Mouse (Mus musculus): Measurements from ENCODE around the gene Pitx1. TPM values are rescaled to one million over a fixed set of nuclear protein-coding genes. Genes with fewer than 3 reads are reported as not detected.

Gene Pitx1
- total RNA-seq (2021), result not detected
- long read RNA-seq, result 0 reads

- DNase-seq (ENCODE audit: low spot score in 2 of 2), result no peak
Observed at GRCm38 (mm10) chr13:55836142-55836625, at the start of gene Pitx1. Gene Pitx1, minus strand, starts transcription at chr13:55836192.

- no peak for DNase-seq (ENCODE audit: low spot score in 2 of 2)
Observed at GRCm38 (mm10) chr13:55881431-55882202, 45.6 kb upstream of the Pitx1 start.

- no peak for DNase-seq (ENCODE audit: low spot score in 2 of 2)
Observed at GRCm38 (mm10) chr13:55878353-55878752, 42.4 kb upstream of the Pitx1 start.

GRCm38 (mm10) chr13:55871410-55871809 is 35.4 kb upstream of the Pitx1 start:
- no peak for DNase-seq (ENCODE audit: low spot score in 2 of 2)

- no peak for DNase-seq (ENCODE audit: low spot score in 2 of 2)
Observed at GRCm38 (mm10) chr13:55870001-55870400, 34.0 kb upstream of the Pitx1 start.

- DNase-seq (ENCODE audit: low spot score in 2 of 2), result no peak
Observed at GRCm38 (mm10) chr13:55867540-55868103, 31.6 kb upstream of the Pitx1 start.

- DNase-seq (ENCODE audit: low spot score in 2 of 2), result no peak
Observed at GRCm38 (mm10) chr13:55860483-55860882, 24.5 kb upstream of the Pitx1 start.

- DNase-seq (ENCODE audit: low spot score in 2 of 2), result no peak
Observed at GRCm38 (mm10) chr13:55858463-55858862, 22.5 kb upstream of the Pitx1 start.

- DNase-seq (ENCODE audit: low spot score in 2 of 2), result no peak
Observed at GRCm38 (mm10) chr13:55855793-55856192, 19.8 kb upstream of the Pitx1 start.

- DNase-seq (ENCODE audit: low spot score in 2 of 2), result no peak
Observed at GRCm38 (mm10) chr13:55852205-55852604, 16.2 kb upstream of the Pitx1 start.

GRCm38 (mm10) chr13:55850726-55851125 is 14.7 kb upstream of the Pitx1 start:
- DNase-seq (ENCODE audit: low spot score in 2 of 2), result no peak

GRCm38 (mm10) chr13:55848604-55849190 is 12.7 kb upstream of the Pitx1 start:
- DNase-seq (ENCODE audit: low spot score in 2 of 2), result no peak

GRCm38 (mm10) chr13:55847805-55848204 is 11.8 kb upstream of the Pitx1 start:
- DNase-seq (ENCODE audit: low spot score in 2 of 2), result no peak

- no peak for DNase-seq (ENCODE audit: low spot score in 2 of 2)
Observed at GRCm38 (mm10) chr13:55843700-55844099, 7.7 kb upstream of the Pitx1 start.

- no peak for DNase-seq (ENCODE audit: low spot score in 2 of 2)
Observed at GRCm38 (mm10) chr13:55840223-55840622, 4.2 kb upstream of the Pitx1 start.

GRCm38 (mm10) chr13:55836786-55837780 is 1.1 kb upstream of the Pitx1 start:
- no peak for DNase-seq (ENCODE audit: low spot score in 2 of 2)

- DNase-seq (ENCODE audit: low spot score in 2 of 2), result no peak
Observed at GRCm38 (mm10) chr13:55835548-55836097, 369 bp downstream of the Pitx1 start.

GRCm38 (mm10) chr13:55834667-55835066 is 1.3 kb downstream of the Pitx1 start:
- no peak for DNase-seq (ENCODE audit: low spot score in 2 of 2)

- no peak for DNase-seq (ENCODE audit: low spot score in 2 of 2)
Observed at GRCm38 (mm10) chr13:55833921-55834320, 2.1 kb downstream of the Pitx1 start.

GRCm38 (mm10) chr13:55832602-55833001 is 3.4 kb downstream of the Pitx1 start:
- no peak for DNase-seq (ENCODE audit: low spot score in 2 of 2)

- DNase-seq (ENCODE audit: low spot score in 2 of 2), result no peak
Observed at GRCm38 (mm10) chr13:55831722-55832160, 4.3 kb downstream of the Pitx1 start.

Measured in layer of hippocampus, postnatal 10 days (tissue).